Mouse (Mus musculus) testis, postnatal 10 days (tissue): ENCODE data around the gene Cplane1.

Experiments used
- DNase-seq: peaks from one replicate; pipeline ENCODE4 v3.0.0; 2021; ENCODE audit warnings: low spot score

Cplane1 gene

GRCm38 (mm10) chr15:8294150-8294549 lies 125.2 kb downstream of the Cplane1 start:
- no peak for DNase-seq

DNA sequence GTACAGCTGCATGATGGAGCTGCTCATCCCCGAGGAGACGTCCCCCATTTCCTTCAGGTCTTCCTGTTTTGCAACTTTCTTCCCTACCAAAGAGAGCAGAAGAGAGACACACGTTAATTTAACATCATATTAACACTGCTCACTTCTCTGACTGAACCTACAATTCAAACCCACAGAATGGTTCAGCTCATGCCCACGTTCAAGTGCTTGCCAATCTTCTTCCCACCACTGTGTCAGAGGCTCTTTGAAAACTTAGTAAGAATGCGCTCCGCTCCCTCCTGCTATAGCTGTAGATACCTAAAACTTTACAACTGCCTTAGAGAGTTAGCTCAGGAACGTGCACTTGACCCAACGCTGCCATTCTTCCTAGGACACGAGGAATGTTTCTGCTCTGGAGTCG lies 134.0 kb downstream of the Cplane1 start:
- no peak for DNase-seq

DNA sequence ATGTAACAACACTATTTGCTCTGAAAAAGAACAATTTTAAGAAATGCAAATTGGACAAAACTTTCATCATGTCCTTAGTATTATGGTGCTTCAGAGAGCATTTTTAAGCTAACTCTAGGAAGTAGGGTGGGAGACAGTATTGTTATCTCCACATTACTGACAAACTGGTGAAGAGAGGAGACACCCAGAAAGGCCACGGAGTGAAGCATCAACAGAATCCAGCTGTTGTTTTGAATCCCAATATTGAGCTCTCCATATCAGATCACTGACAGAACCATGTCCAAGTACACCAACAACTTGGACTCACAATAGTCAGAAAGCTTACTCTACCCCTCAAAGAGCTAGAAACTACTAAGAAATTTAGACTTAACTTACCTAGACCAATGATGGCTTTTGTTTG lies 136.6 kb downstream of the Cplane1 start:
- DNase-seq = no peak

- no peak for DNase-seq
Measured at GRCm38 (mm10) chr15:8317381-8317780, 148.5 kb downstream of the Cplane1 start.

DNA sequence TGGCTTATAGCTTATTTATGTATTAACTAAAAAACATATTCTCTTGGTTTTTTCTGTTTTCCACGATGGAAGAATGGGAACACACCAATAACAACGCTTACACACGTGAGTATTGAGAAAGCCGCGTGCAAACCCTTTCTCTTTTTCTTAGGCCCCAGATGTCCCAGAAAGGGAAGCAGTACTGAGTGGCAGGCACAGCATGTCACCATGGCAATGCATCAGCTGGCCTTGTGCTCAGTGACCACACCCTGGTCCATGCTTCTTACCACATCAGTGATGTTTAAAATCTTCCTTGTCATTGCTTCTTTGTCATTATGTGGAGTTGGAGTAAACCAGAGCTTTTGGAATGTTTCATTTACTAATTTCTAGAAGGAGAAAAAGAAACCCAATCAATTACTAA lies 150.3 kb downstream of the Cplane1 start:
- DNase-seq = no peak
